Mouse (Mus musculus): ENCODE data around the gene Pdlim5. TPM values are rescaled to one million over a fixed set of nuclear protein-coding genes. Genes with fewer than 3 reads are reported as not detected.

Gene Pdlim5
- 28.9 and 29.7 TPM in 2 replicates for polyA plus RNA-seq (2015; fragmentation: Nextera tagmentation; extraction: Ambion mirVana)

DNA sequence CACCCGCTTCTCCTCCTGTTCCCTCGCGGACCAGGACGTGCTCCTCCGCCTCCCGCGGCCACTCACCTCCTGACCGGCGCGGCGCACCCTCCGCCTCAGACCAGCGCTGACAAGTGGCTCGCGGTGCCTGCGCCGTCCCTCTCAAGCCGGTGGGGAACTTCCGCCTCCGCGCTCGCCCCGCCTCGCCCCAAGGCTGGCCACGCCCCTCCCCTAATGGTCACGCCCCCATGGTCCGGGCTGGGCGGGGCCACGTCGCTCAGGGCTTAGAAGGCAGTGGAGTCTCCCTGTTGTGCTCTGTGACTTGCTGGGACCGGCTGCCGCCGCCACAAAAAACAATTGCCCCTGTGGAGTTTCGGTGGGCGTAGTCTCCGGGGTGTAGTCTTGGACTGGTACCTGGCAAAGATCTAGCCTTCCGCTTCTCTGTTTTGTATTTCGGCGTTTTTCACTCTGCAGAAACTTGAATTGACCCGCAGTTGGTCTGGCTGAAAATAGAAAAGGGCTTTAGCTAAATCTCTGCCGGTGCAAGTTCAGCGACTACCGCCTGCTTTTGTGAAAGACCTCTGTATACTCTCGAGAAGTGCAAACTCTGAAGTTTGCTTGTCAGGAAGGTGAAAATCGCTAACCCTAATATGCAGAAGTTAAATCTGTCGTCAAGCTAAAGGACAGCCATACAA is at the start of gene Pdlim5:
Pdlim5 (minus strand) TSS at position 177 of the 674 bp plus-strand sequence.
- no peaks in the 10 kb centered on the region for H3K4me1 ChIP-seq (replicated peaks; ENCODE audit: control insufficient read depth, insufficient read depth)
- DNase-seq (ENCODE audit: low spot score) (peak; percentile 97), ATAC-seq (ENCODE audit: low FRiP score, low TSS enrichment) (peak; percentile 97)
- TF ChIP-seq EP300 (optimal IDR thresholded peaks at IDR 0.05) = peak; percentile 29
- 0 out of 2 replicates have a peak, but pooled peaks have one; percentile 9 for TF ChIP-seq CTCF (IDR thresholded peaks at IDR 0.05; ENCODE audit: low read depth)
- no peaks in the 10 kb centered on the region for H3K27me3 ChIP-seq (ENCODE audit: control insufficient read depth, insufficient read depth, low read length)
- peak within 1 kb of the TSS; percentile 98 for H3K27ac ChIP-seq (replicated peaks)
- H3K9me3 ChIP-seq (ENCODE audit: control insufficient read depth, low read length) = no peaks in the 10 kb centered on the region
- under 1% methylated on average over 35 of the region's 46 CpGs for WGBS
- H3K36me3 ChIP-seq (ENCODE audit: control insufficient read depth, insufficient read depth, low read length) = no peaks in the 10 kb centered on the region
- H3K4me3 ChIP-seq (ENCODE audit: low read depth, low read length) = peak within 1 kb of the TSS; percentile 94
- peak within 1 kb of the TSS; percentile 66 for H3K4me2 ChIP-seq (replicated peaks; ENCODE audit: low read depth)
- peak within 1 kb of the TSS; percentile 92 for H3K9ac ChIP-seq (ENCODE audit: low read length)

DNA sequence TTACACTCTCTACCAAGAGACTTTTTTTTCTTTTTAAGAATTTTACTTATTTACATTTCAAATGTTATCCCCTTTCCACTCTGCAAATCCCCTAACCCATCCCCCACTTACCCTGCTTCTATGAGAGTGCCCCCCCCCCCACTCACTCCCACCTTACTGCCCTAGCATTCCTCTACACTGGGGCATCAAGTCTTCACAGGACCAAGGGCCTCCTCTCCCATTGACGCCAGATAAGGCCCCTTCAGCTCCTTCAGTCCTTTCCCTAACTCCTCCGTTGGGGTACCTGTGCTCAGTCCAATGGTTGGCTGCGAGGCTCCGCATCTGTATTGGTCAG is 48.2 kb upstream of the Pdlim5 start:
- no peaks in the 10 kb centered on the region for H3K4me1 ChIP-seq (replicated peaks; ENCODE audit: control insufficient read depth, insufficient read depth)
- no peak for TF ChIP-seq CTCF (IDR thresholded peaks at IDR 0.05; ENCODE audit: low read depth)
- TF ChIP-seq EP300 (optimal IDR thresholded peaks at IDR 0.05) = no peak
- DNase-seq (ENCODE audit: low spot score) = no peak
- no peaks in the 10 kb centered on the region for H3K36me3 ChIP-seq (ENCODE audit: control insufficient read depth, insufficient read depth, low read length)
- no peak overlapping the region for H3K27ac ChIP-seq (replicated peaks)
- ATAC-seq (ENCODE audit: low FRiP score, low TSS enrichment) = 0 out of 2 replicates have a peak, but pooled peaks have one; percentile 32
- 53% methylated on average over 4 of the region's 4 CpGs for WGBS
- H3K4me2 ChIP-seq (replicated peaks; ENCODE audit: low read depth) = no peak overlapping the region
- H3K9ac ChIP-seq (ENCODE audit: low read length) = no peak overlapping the region
- H3K9me3 ChIP-seq (ENCODE audit: control insufficient read depth, low read length) = no peaks in the 10 kb centered on the region
- H3K27me3 ChIP-seq (ENCODE audit: control insufficient read depth, insufficient read depth, low read length) = no peaks in the 10 kb centered on the region
- H3K4me3 ChIP-seq (ENCODE audit: low read depth, low read length) = no peak overlapping the region

DNA sequence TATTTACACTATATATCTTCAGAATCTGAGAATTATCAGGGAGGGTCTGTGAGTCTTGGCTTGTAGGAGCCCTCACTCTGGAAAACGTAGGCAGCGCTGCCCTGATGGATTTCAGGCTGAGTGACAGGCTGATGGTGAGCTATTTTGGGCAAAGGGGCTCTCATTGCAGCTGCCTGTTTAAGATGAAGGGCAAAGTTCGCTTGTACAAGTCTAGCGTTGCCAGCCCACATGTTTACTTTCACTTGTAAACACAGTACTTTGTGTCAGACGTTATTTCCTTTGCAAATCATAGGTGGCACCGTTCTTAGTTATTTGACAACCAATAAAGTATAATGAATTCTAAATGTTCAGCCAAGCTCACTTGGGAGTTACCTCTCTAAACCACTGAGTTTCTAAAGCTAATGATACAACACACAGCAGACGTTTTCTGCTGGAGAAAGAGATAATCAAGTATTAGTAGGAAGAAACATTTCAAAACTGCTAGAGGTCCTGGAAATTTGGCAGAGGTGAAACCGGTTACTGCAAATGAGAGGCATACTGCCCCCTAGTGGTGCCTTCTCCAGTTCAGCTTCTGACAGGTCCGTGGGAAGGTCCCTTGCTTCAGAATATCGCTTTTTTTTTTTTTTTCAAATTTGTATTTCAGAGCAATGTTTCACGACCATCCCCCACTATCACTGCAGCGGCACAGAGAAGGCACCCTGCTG is 47.7 kb upstream of the Pdlim5 start:
- 7% methylated on average over 12 of the region's 12 CpGs for WGBS
- Histone ChIP-seq H3K4me1 (replicated peaks; ENCODE audit: control insufficient read depth, insufficient read depth) (no peaks in the 10 kb centered on the region), H3K27me3 (ENCODE audit: control insufficient read depth, insufficient read depth, low read length) (no peaks in the 10 kb centered on the region), H3K9me3 (ENCODE audit: control insufficient read depth, low read length) (no peaks in the 10 kb centered on the region), H3K27ac (replicated peaks) (no peak overlapping the region; the same call in 1 of the 2 replicates), H3K4me3 (ENCODE audit: low read depth, low read length) (peak overlapping the region; percentile 8; the same call in 1 of the 2 replicates), H3K9ac (ENCODE audit: low read length) (no peak overlapping the region), H3K4me2 (replicated peaks; ENCODE audit: low read depth) (peak overlapping the region; percentile 38), H3K36me3 (ENCODE audit: control insufficient read depth, insufficient read depth, low read length) (no peaks in the 10 kb centered on the region)
- peak; percentile 90 for TF ChIP-seq CTCF (IDR thresholded peaks at IDR 0.05; ENCODE audit: low read depth)
- TF ChIP-seq EP300 (optimal IDR thresholded peaks at IDR 0.05) = no peak
- DNase-seq (ENCODE audit: low spot score) (peak; percentile 85), ATAC-seq (ENCODE audit: low FRiP score, low TSS enrichment) (peak; percentile 64; the same call in 1 of the 2 replicates)

DNA sequence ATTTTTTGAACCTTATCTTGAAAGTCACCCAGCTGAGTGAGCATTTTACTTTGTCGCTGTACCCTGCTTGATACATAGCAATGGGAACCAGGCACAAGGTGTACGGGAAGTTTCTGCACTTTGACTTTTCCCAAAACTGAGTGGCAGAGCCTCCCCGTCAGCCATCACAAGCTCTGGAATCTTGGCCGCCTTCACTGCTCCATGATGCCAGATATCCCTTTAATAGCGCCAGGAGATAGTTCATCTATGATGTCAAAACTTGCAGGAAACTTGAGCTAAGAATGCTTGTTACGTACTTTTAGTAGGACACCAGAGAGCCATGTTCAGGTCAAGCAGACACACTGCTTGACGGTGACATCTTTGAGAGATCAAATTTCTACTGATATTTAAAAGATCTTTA is 46.7 kb upstream of the Pdlim5 start:
- Histone ChIP-seq H3K9me3 (ENCODE audit: control insufficient read depth, low read length) (no peaks in the 10 kb centered on the region), H3K27me3 (ENCODE audit: control insufficient read depth, insufficient read depth, low read length) (no peaks in the 10 kb centered on the region), H3K36me3 (ENCODE audit: control insufficient read depth, insufficient read depth, low read length) (no peaks in the 10 kb centered on the region), H3K4me3 (ENCODE audit: low read depth, low read length) (no peak overlapping the region), H3K27ac (replicated peaks) (no peak overlapping the region), H3K9ac (ENCODE audit: low read length) (no peak overlapping the region), H3K4me2 (replicated peaks; ENCODE audit: low read depth) (no peak overlapping the region), H3K4me1 (replicated peaks; ENCODE audit: control insufficient read depth, insufficient read depth) (no peaks in the 10 kb centered on the region)
- 77% methylated on average over 7 of the region's 7 CpGs for WGBS
- no peak for TF ChIP-seq EP300 (optimal IDR thresholded peaks at IDR 0.05)
- no peak for TF ChIP-seq CTCF (IDR thresholded peaks at IDR 0.05; ENCODE audit: low read depth)
- DNase-seq (ENCODE audit: low spot score) = no peak
- no peak for ATAC-seq (ENCODE audit: low FRiP score, low TSS enrichment)

DNA sequence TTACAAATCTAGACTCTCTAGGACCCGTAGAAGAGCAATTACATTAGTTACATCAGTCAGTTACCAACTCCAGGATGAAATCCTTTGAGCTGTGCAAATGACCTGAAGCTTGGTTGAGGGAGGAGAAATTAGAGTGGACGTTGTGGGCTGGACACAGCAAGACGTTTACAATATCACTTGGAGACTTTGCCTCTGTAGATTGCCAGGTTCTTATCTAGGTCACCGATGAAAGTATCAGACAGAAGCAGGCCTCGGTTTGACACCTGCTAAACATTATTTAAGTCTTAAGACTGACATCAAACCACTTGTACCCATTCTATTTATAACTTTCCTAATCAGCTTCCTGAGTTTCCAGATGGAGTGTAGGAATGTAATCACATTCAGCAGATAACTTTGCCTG is 45.6 kb upstream of the Pdlim5 start:
- H3K4me3 ChIP-seq (ENCODE audit: low read depth, low read length) = no peak overlapping the region
- no peak for ATAC-seq (ENCODE audit: low FRiP score, low TSS enrichment)
- whole genome bisulfite sequencing = 36% methylated on average over 5 of the region's 5 CpGs

DNA sequence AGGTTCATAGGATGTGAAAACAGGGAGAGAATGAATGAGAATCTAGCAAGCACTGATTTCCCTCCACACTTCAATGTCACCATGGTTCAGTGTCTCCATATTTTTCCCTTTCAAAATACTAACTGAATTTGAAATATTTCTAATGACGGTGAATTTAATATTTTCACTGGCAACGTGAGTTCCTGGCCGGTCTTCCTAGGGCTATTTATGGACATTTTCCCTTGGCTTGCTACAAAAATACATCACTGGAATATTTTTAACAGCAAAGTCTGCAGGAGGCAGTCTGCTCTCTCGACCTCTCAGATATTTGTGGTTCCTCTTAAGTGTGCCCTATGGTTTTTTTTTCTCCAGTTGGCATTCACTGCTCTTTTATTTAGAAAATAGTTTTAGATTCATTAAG is 44.7 kb upstream of the Pdlim5 start:
- DNase-seq (ENCODE audit: low spot score) (no peak), ATAC-seq (ENCODE audit: low FRiP score, low TSS enrichment) (no peak)
- H3K27me3 ChIP-seq (ENCODE audit: control insufficient read depth, insufficient read depth, low read length) = no peaks in the 10 kb centered on the region
- no peaks in the 10 kb centered on the region for H3K9me3 ChIP-seq (ENCODE audit: control insufficient read depth, low read length)
- no peak overlapping the region for H3K4me2 ChIP-seq (replicated peaks; ENCODE audit: low read depth)
- WGBS = 48% methylated on average over 4 of the region's 4 CpGs
- no peak overlapping the region for H3K27ac ChIP-seq (replicated peaks)
- no peak overlapping the region for H3K9ac ChIP-seq (ENCODE audit: low read length)
- no peaks in the 10 kb centered on the region for H3K36me3 ChIP-seq (ENCODE audit: control insufficient read depth, insufficient read depth, low read length)
- no peak overlapping the region for H3K4me3 ChIP-seq (ENCODE audit: low read depth, low read length)
- H3K4me1 ChIP-seq (replicated peaks; ENCODE audit: control insufficient read depth, insufficient read depth) = no peaks in the 10 kb centered on the region
- TF ChIP-seq CTCF (IDR thresholded peaks at IDR 0.05; ENCODE audit: low read depth) (no peak), EP300 (optimal IDR thresholded peaks at IDR 0.05) (no peak)

More for the DNA sequence above, 45.6 kb upstream of the Pdlim5 start:
- no peaks in the 10 kb centered on the region for H3K4me1 ChIP-seq (replicated peaks; ENCODE audit: control insufficient read depth, insufficient read depth)
- H3K4me2 ChIP-seq (replicated peaks; ENCODE audit: low read depth) = no peak overlapping the region
- TF ChIP-seq EP300 (optimal IDR thresholded peaks at IDR 0.05) = no peak
- TF ChIP-seq CTCF (IDR thresholded peaks at IDR 0.05; ENCODE audit: low read depth) = no peak
- no peak overlapping the region for H3K9ac ChIP-seq (ENCODE audit: low read length)
- H3K36me3 ChIP-seq (ENCODE audit: control insufficient read depth, insufficient read depth, low read length) = no peaks in the 10 kb centered on the region
- H3K27ac ChIP-seq (replicated peaks) = no peak overlapping the region
- no peaks in the 10 kb centered on the region for H3K27me3 ChIP-seq (ENCODE audit: control insufficient read depth, insufficient read depth, low read length)
- H3K9me3 ChIP-seq (ENCODE audit: control insufficient read depth, low read length) = no peaks in the 10 kb centered on the region
- no peak for DNase-seq (ENCODE audit: low spot score)

Data from stomach, postnatal 0 days (tissue).